Mouse (Mus musculus): ENCODE data around the gene Lbhd2.

DNA sequence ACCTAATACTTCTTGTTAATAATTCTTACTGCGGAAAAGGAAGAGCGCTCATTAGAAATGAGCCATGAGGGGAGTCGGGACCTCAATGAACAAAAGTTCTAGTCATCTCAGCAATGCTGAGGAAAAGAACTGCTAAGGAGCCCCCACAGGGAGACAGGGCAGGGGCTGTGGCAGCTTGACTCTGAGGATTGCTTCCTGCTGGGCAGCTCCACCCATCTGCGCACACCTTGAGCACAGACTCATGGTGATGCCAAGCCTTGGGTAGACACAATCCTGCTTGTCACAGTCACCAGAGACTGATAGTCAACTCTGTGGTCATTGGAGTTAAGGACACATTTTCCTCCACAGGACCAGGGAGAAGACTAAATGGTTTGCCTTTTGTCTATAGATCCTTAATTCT is 19.5 kb upstream of the Lbhd2 start:
- TF ChIP-seq CTCF (IDR thresholded peaks at IDR 0.05; ENCODE audit: borderline replicate concordance, extremely low read depth, insufficient read depth, insufficient read length) (no peak), POLR2A (IDR thresholded peaks at IDR 0.05; ENCODE audit: borderline replicate concordance, extremely low read depth, insufficient read depth, insufficient read length, poor library complexity, severe bottlenecking) (no peak)
